Mouse (Mus musculus) midbrain, postnatal 0 days (tissue): ENCODE results near the gene Clec1b. TPM values are rescaled to one million over a fixed set of nuclear protein-coding genes. Genes with fewer than 3 reads are reported as not detected.

ENCODE experiments used
- ATAC-seq: fragments of 200-750 bp; cut with Nextera tagmentation; 2 replicates; pipeline ENCODE4 v1.8.0; 2017; ENCODE audit warnings: moderate number of reproducible peaks, mild to moderate bottlenecking, moderate TSS enrichment, moderate library complexity; ENCODE audit not compliant: low FRiP score
- DNase-seq: peaks from one replicate; pipeline ENCODE4 v3.0.0-alpha.2; 2015; ENCODE audit warnings: low spot score
- H3K27ac ChIP-seq: fragments of 300-500 bp; sonication (generic); 2 replicates; pipeline ENCODE4 v1.5.1; 2014; ENCODE audit warnings: low read depth, mild to moderate bottlenecking, low read length, mixed read lengths
- H3K27me3 ChIP-seq: fragments of 300-500 bp; sonication (generic); 2 replicates; pipeline ENCODE4 v1.6.1; 2014; ENCODE audit warnings: low read length, control low read depth, mixed read lengths; ENCODE audit not compliant: insufficient read depth
- H3K36me3 ChIP-seq: fragments of 300-500 bp; sonication (generic); 2 replicates; pipeline ENCODE4 v1.6.1; 2014; ENCODE audit warnings: low read length, control low read depth, mixed read lengths; ENCODE audit not compliant: insufficient read depth
- H3K4me1 ChIP-seq: fragments of 300-500 bp; sonication (generic); 2 replicates; pipeline ENCODE4 v1.6.1; 2014; ENCODE audit warnings: mild to moderate bottlenecking, control low read depth, antibody characterized with exemption, low read length, mixed read lengths; ENCODE audit not compliant: insufficient read depth
- H3K4me2 ChIP-seq: fragments of 300-500 bp; sonication (generic); 2 replicates; pipeline ENCODE4 v1.6.1; 2014; ENCODE audit warnings: low read depth, mild to moderate bottlenecking, low read length, mixed read lengths; ENCODE audit not compliant: poor library complexity, severe bottlenecking
- H3K4me3 ChIP-seq: fragments of 300-500 bp; sonication (generic); 2 replicates; pipeline ENCODE4 v1.5.1; 2014; ENCODE audit warnings: low read depth, mild to moderate bottlenecking, low read length, moderate library complexity
- H3K9ac ChIP-seq: fragments of 300-500 bp; sonication (generic); replicated peaks from 2 replicates; pipeline ENCODE4 v1.6.1; 2014; ENCODE audit warnings: mild to moderate bottlenecking, low read length, moderate library complexity, mixed read lengths; ENCODE audit not compliant: poor library complexity, severe bottlenecking
- H3K9me3 ChIP-seq: fragments of 300-500 bp; sonication (generic); 2 replicates; pipeline ENCODE4 v1.6.1; 2016; ENCODE audit warnings: low read length, control low read depth
- CTCF ChIP-seq: IDR thresholded peaks from 2 replicates; pipeline ENCODE4 v1.5.1; 2016; ENCODE audit warnings: antibody characterized with exemption, mild to moderate bottlenecking
- WGBS: fragments of 180-500 bp; shearing (Covaris S2); extraction: QIAGEN DNeasy Blood & Tissue Kit; methylation state at CpG from one replicate; pipeline ENCODE4 v1.1.7; 2014; 5-methylcytosine and 5-hydroxymethylcytosine counted together
- polyA plus RNA-seq: library from polyadenylated mRNA; unstranded; fragments of >200 nt; fragmentation: Nextera tagmentation; extraction: Ambion mirVana; gene quantifications from 2 replicates; pipeline ENCODE4 v1.2.1, GENCODE M21; 2015
- total RNA-seq: library from RNA; depleted of rRNA; stranded (reverse); fragments of >200 nt; gene quantifications from 2 replicates; pipeline ENCODE4 v1.2.3, GENCODE M21; 2014; rRNA removed

Clec1b gene
- total RNA-seq (not detected in 2 replicates), polyA plus RNA-seq (0.46 and 0.61 TPM in 2 replicates)

DNA sequence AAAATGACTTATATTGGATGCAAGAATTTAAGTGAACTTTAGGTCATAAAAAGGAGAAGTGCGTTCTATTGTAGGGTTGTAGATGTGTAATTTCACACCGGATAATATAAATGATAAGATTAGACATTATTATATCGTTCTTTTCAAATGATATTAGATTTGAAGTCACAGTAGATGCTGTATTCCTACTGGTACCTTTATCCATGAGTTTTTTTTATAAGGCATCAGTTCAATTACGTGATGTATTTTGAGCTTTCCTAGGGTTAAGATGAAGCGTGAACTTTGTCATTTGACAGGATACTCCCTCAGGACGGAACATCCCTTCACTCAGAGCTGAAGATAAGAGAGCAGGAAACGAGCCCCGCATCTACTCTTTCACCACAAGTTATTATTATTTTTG is at the start of gene Clec1b:
Clec1b (plus strand) TSS at position 301 of the 400 bp plus-strand sequence.
- H3K9me3 ChIP-seq, result no peaks in the 10 kb centered on the region
- no peaks in the 10 kb centered on the region for H3K36me3 ChIP-seq

DNA sequence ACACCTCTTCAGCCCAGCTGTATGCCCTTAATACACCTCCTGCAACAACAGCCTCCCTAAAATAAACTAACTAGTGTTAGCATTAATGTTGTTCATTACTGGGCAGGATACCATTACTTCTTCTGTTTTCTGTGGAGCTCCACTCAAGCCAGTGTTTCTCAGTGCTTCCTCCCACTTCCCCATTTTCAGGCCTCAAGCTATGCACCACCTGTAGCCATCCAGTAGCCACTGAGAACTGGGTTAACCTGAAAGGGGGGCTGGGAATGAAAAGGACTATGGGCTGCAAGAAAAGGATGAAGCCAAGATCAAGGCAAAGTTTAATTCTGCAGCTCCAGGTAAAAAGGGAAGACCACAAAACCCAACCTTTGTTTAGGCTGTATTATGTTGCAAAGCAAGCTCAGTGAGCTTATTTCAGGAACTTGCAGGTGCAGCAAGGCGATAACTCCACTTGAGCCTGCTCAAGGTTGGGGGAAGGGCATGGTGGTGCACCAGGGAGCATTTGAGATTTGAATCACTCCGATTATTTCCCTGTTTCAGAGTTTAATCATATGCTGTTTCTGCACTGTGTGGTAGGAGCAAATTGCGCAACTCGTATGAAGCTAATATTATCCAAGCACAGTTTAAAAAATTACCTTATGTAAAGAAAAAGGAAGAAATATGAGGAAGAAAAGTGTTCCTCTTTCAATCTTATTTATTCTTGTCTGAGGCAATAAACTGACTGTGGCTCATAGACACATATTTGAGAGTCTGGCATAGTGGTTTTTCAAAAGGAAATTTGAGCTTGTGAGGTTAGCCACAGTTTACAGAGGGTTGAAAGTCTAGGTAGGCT is 47.4 kb upstream of the Clec1b start:
- Histone ChIP-seq H3K27ac (no peak overlapping the region), H3K9me3 (no peaks in the 10 kb centered on the region), H3K4me1 (no peaks in the 10 kb centered on the region), H3K27me3 (no peaks in the 10 kb centered on the region), H3K36me3 (no peaks in the 10 kb centered on the region), H3K9ac (no peak overlapping the region), H3K4me3 (no peak overlapping the region), H3K4me2 (no peak overlapping the region)
- WGBS, result 58% methylated on average over 4 of the region's 4 CpGs
- ATAC-seq (no peak), DNase-seq (no peak)
- TF ChIP-seq CTCF, result no peak

More for the DNA sequence above, at the start of gene Clec1b:
- no peak for TF ChIP-seq CTCF
- 85% methylated on average over 8 of the region's 8 CpGs for WGBS
- Histone ChIP-seq H3K9ac (no peak within 1 kb of the TSS), H3K4me1 (no peaks in the 10 kb centered on the region), H3K4me3 (no peak within 1 kb of the TSS), H3K27ac (no peak within 1 kb of the TSS), H3K4me2 (no peak within 1 kb of the TSS), H3K27me3 (no peaks in the 10 kb centered on the region)
- ATAC-seq, result no peak
- DNase-seq, result no peak

DNA sequence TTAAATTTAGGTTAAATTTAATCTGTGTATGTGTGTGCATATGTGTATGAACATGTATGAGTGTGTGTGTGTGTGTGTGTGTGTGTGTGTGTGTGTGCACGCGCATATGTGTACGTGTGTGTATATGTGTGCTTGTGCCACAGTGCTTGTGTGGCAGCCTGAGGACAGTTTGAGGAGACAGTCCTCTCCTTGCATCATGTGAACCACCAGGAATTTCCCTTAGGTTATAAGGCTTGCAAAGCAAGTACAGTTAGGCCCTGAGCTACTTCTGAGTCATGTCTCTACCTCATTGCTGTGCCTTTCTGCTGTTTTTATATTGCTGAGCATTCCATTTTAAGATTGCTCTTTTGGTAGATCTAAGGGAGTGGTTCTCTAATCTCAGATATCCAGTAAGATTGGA is 46.0 kb upstream of the Clec1b start:
- TF ChIP-seq CTCF, result no peak
- H3K4me3 ChIP-seq, result no peak overlapping the region

DNA sequence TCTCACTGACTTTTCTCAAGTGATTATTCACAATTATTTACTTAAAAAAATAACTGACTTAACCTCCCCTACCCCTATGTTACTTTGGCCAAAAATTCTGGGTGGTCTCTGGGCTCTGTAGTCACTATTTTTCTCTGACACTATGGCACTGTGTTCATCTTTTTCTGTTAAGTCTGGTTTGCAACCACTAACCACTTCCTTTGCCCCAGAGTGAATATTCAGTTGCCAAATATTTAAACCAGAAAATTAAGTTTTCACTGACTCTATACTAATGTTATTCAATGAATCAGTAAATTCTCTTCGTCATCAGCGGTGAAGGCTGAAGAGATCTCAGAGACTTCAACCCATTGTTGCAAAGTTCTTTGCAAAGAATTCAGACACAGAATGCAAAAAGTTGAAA is 41.3 kb upstream of the Clec1b start:
- no peak overlapping the region for H3K4me3 ChIP-seq

More for the DNA sequence above, 46.0 kb upstream of the Clec1b start:
- no peaks in the 10 kb centered on the region for H3K4me1 ChIP-seq
- H3K36me3 ChIP-seq, result no peaks in the 10 kb centered on the region
- ATAC-seq (no peak), DNase-seq (no peak)
- no peaks in the 10 kb centered on the region for H3K9me3 ChIP-seq
- H3K4me2 ChIP-seq, result no peak overlapping the region
- WGBS, result 97% methylated on average over 3 of the region's 3 CpGs
- no peak overlapping the region for H3K9ac ChIP-seq
- H3K27me3 ChIP-seq, result no peaks in the 10 kb centered on the region
- H3K27ac ChIP-seq, result no peak overlapping the region

DNA sequence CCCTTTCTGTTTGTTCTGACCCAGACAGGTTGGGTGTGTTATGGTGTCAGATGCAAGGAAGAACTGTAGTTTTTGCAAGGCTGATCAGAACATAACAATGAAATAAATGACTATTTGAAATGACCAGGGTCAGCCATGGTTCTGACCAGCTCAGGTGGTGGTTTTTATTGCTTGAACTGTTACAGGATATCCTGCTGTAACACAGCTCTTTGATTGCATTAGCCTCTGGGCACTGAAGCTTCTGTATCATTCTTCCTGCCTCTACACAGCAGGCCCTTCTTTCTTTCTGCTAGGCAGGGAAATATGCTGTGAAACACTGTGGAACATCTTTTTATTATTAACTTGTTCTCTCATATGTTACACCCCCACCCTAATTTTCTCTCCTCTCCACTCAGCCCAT is 40.7 kb upstream of the Clec1b start:
- no peaks in the 10 kb centered on the region for H3K9me3 ChIP-seq
- no peak overlapping the region for H3K9ac ChIP-seq
- H3K27me3 ChIP-seq, result no peaks in the 10 kb centered on the region
- ATAC-seq (no peak), DNase-seq (no peak)
- no peaks in the 10 kb centered on the region for H3K36me3 ChIP-seq
- H3K4me2 ChIP-seq, result no peak overlapping the region
- no peak overlapping the region for H3K27ac ChIP-seq
- no peaks in the 10 kb centered on the region for H3K4me1 ChIP-seq
- no peak overlapping the region for H3K4me3 ChIP-seq
- TF ChIP-seq CTCF, result no peak

More for the DNA sequence above, 41.3 kb upstream of the Clec1b start:
- Histone ChIP-seq H3K36me3 (no peaks in the 10 kb centered on the region), H3K4me2 (no peak overlapping the region), H3K27me3 (no peaks in the 10 kb centered on the region), H3K27ac (no peak overlapping the region), H3K9me3 (no peaks in the 10 kb centered on the region), H3K4me1 (no peaks in the 10 kb centered on the region), H3K9ac (no peak overlapping the region)
- ATAC-seq (no peak), DNase-seq (no peak)
- WGBS, result 97% methylated on average over 2 of the region's 2 CpGs
- no peak for TF ChIP-seq CTCF

DNA sequence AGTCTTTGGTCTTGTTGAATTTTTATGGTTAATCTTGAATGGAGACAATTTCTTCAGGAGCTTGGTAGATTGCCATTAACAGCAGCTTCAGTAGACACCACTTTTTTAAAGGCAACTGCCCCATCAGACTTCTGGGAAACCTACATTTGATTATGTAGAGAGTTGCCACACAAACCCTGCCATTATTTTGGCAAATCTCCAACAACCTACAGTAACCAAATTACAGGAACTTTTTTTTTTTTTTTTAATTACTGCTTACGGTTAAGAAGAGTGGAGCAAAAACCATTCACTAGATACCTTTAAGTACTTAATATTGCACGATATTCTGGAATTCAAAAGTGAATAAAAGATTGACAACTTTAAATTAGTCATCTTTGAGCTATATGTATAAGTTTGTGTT is 37.6 kb upstream of the Clec1b start:
- no peaks in the 10 kb centered on the region for H3K9me3 ChIP-seq
- no peak for TF ChIP-seq CTCF
- H3K9ac ChIP-seq, result no peak overlapping the region
- no peaks in the 10 kb centered on the region for H3K4me1 ChIP-seq
- no peak overlapping the region for H3K27ac ChIP-seq
- H3K36me3 ChIP-seq, result no peaks in the 10 kb centered on the region
- DNase-seq, result no peak
- 95% methylated on average over 2 of the region's 2 CpGs for WGBS
- no peak overlapping the region for H3K4me2 ChIP-seq
- ATAC-seq, result no peak
- H3K4me3 ChIP-seq, result no peak overlapping the region
- H3K27me3 ChIP-seq, result no peaks in the 10 kb centered on the region
